Mouse (Mus musculus): ENCODE measurements at regions not wholly inside any gene's neighbourhood (a gene's known extent, or its start where the extent isn't known, plus 50 kb on each side); places are given as distances from the start of the nearest gene placed in this dataset.

- Histone ChIP-seq H3K27me3 (ENCODE audit: control insufficient read depth, insufficient read depth, low read length) (no peaks in the 10 kb centered on the region), H3K27ac (ENCODE audit: low read depth, low read length) (no peak overlapping the region), H3K4me2 (no peak overlapping the region), H3K36me3 (ENCODE audit: control insufficient read depth, insufficient read depth, low read length) (no peaks in the 10 kb centered on the region), H3K4me1 (ENCODE audit: control insufficient read depth, insufficient read depth, low read length) (no peaks in the 10 kb centered on the region), H3K4me3 (ENCODE audit: low read depth, low read length) (no peak overlapping the region), H3K9ac (ENCODE audit: low read length) (no peak overlapping the region), H3K9me3 (ENCODE audit: control insufficient read depth, low read length) (no peaks in the 10 kb centered on the region)
- ATAC-seq (ENCODE audit: low FRiP score) (no peak), DNase-seq (ENCODE audit: low spot score, missing footprints) (no peak)
- WGBS: 85% methylated on average over 2 of the region's 2 CpGs
Measured at GRCm38 (mm10) chr1:92343768-92344167, 129.9 kb downstream of the Ndufa10 start.

DNA sequence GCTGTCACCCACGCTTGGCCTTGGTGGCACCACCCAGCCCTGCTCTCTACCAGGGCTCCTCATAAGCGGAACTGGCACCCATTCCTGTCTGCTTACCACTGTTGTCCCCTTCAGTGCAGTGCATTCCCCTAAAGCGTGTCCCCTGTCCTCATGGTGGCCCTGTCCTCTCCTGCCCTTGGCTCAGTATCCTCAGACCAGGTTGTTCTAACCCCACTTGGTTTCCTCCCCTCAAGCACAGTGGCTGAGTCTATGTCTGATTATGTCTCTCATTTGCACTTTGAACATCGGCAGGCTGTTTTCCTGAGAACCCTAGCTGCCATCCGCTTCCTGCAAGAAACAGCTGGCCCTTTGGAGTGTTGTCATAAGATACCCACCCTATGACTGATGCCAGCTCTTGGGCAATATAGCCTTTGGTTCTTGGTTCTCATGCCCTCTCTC is 130.5 kb downstream of the Ndufa10 start:
- no peak overlapping the region for H3K4me3 ChIP-seq (ENCODE audit: low read depth, low read length)
- H3K9me3 ChIP-seq (ENCODE audit: control insufficient read depth, low read length): no peaks in the 10 kb centered on the region
- ATAC-seq (ENCODE audit: low FRiP score) (no peak), DNase-seq (ENCODE audit: low spot score, missing footprints) (no peak)
- H3K36me3 ChIP-seq (ENCODE audit: control insufficient read depth, insufficient read depth, low read length): no peaks in the 10 kb centered on the region
- no peak overlapping the region for H3K4me2 ChIP-seq
- H3K27me3 ChIP-seq (ENCODE audit: control insufficient read depth, insufficient read depth, low read length): no peaks in the 10 kb centered on the region
- no peaks in the 10 kb centered on the region for H3K4me1 ChIP-seq (ENCODE audit: control insufficient read depth, insufficient read depth, low read length)
- H3K9ac ChIP-seq (ENCODE audit: low read length): no peak overlapping the region
- no peak overlapping the region for H3K27ac ChIP-seq (ENCODE audit: low read depth, low read length)
- 92% methylated on average over 5 of the region's 5 CpGs for WGBS

DNA sequence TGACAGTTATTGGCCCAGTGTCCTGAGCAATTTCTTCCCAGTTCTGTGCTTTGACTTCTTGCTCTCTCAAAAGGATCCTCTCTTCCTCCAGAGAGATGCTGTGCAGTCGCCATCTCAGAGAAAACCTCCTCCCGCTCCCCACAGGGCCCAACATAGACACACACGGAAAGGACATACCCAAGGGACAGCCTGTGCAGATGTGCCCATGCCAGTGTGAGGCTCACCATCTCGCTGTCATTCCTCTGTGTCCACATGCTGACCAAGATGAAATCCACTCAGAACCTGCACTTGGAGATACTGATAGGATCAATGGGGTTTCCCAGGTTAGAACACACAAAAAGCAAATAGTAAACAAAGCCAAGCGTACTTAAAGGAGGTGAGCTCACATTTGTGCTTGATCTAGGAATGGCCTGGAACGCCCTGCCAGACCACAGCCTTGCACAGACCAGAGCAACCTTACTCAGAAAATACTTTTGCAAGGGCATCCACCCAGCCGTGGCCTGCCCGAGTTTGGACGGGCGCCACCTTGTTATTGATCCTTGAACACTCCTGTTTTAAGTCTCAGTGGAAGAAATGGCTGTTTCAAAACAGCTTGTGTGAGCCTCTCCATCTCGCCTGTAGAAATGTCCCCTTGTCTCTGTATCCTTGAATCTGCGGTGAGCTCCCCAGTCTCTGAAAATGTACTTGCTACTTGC is 131.7 kb downstream of the Ndufa10 start:
- no peak for ATAC-seq (ENCODE audit: low FRiP score)
- 87% methylated on average over 12 of the region's 12 CpGs for WGBS
- no peak for DNase-seq (ENCODE audit: low spot score, missing footprints)

DNA sequence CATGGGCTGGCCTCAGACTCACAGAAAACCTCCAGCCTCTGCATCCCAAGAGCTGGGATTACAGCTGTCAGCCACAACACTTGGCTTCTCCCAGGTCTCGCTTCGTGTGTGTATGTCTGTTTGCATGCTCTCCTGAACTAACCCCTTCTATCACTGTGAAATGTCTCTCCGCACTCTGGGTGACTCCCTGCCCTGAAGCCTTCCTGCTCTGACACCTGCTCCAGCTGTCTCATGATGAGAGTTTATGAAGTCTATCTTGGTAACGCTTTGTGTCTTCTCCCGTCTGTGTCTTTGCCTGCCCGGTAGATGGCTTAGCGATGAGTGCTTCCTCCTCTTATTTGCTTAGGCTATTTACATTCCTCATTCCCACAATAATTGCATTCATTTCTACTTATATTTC is 133.0 kb downstream of the Ndufa10 start:
- no peaks in the 10 kb centered on the region for H3K36me3 ChIP-seq (ENCODE audit: control insufficient read depth, insufficient read depth, low read length)
- H3K27me3 ChIP-seq (ENCODE audit: control insufficient read depth, insufficient read depth, low read length): no peaks in the 10 kb centered on the region
- H3K4me2 ChIP-seq: no peak overlapping the region
- 91% methylated on average over 7 of the region's 7 CpGs for WGBS
- no peak overlapping the region for H3K27ac ChIP-seq (ENCODE audit: low read depth, low read length)
- no peak for DNase-seq (ENCODE audit: low spot score, missing footprints)
- ATAC-seq (ENCODE audit: low FRiP score): no peak
- no peaks in the 10 kb centered on the region for H3K9me3 ChIP-seq (ENCODE audit: control insufficient read depth, low read length)
- H3K4me1 ChIP-seq (ENCODE audit: control insufficient read depth, insufficient read depth, low read length): no peaks in the 10 kb centered on the region
- H3K9ac ChIP-seq (ENCODE audit: low read length): no peak overlapping the region
- H3K4me3 ChIP-seq (ENCODE audit: low read depth, low read length): no peak overlapping the region

More for the DNA sequence above, 131.7 kb downstream of the Ndufa10 start:
- no peak overlapping the region for H3K27ac ChIP-seq (ENCODE audit: low read depth, low read length)
- no peak overlapping the region for H3K9ac ChIP-seq (ENCODE audit: low read length)
- H3K36me3 ChIP-seq (ENCODE audit: control insufficient read depth, insufficient read depth, low read length): no peaks in the 10 kb centered on the region
- H3K4me2 ChIP-seq: no peak overlapping the region
- H3K4me1 ChIP-seq (ENCODE audit: control insufficient read depth, insufficient read depth, low read length): no peaks in the 10 kb centered on the region
- no peaks in the 10 kb centered on the region for H3K27me3 ChIP-seq (ENCODE audit: control insufficient read depth, insufficient read depth, low read length)
- H3K4me3 ChIP-seq (ENCODE audit: low read depth, low read length): no peak overlapping the region
- H3K9me3 ChIP-seq (ENCODE audit: control insufficient read depth, low read length): no peaks in the 10 kb centered on the region

DNA sequence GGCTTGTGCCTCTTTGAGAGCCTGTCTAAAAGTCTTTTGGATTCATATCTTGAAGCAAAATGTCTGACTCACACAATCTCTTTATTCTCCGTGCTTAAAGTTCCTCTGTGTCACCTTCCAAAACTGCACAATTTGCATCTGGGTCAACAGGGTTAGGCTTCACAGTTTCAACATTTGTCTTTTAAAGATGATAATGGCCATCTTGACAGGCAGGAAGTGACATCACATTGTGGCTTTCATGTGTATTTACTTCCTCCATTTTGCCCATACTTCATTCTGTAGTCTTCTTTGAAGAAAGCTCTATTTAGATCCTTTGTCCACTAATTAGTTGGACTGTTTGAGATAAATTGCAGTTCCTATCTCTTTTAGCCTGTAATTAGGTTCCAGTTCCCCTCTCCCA is 135.1 kb downstream of the Ndufa10 start:
- Histone ChIP-seq H3K9ac (ENCODE audit: low read length) (no peak overlapping the region), H3K27me3 (ENCODE audit: control insufficient read depth, insufficient read depth, low read length) (no peaks in the 10 kb centered on the region), H3K36me3 (ENCODE audit: control insufficient read depth, insufficient read depth, low read length) (no peaks in the 10 kb centered on the region), H3K4me3 (ENCODE audit: low read depth, low read length) (no peak overlapping the region), H3K27ac (ENCODE audit: low read depth, low read length) (no peak overlapping the region), H3K4me2 (no peak overlapping the region), H3K4me1 (ENCODE audit: control insufficient read depth, insufficient read depth, low read length) (no peaks in the 10 kb centered on the region), H3K9me3 (ENCODE audit: control insufficient read depth, low read length) (no peaks in the 10 kb centered on the region)
- WGBS: 84% methylated on average over 1 of the region's 1 CpGs
- no peak for DNase-seq (ENCODE audit: low spot score, missing footprints)
- ATAC-seq (ENCODE audit: low FRiP score): no peak

DNA sequence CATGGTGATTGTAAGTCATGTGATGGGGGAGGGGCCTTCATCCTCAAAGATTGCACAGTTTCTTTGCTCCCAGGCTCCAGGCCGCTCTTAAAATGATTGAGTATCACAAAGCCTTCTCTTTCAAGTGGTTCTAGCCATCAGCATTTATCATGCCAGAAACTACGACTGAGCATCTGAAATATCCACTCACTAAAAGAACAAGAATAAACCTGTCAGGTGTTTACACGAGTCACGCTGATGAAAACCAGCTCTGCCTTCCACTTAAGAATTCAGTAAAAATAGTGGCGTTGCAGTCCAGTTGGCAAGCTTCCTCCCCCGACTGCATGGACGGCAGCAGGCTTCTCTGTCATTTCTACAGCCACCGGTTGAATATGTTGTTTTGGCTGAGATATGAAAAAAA is 136.2 kb downstream of the Ndufa10 start:
- no peaks in the 10 kb centered on the region for H3K36me3 ChIP-seq (ENCODE audit: control insufficient read depth, insufficient read depth, low read length)
- H3K4me1 ChIP-seq (ENCODE audit: control insufficient read depth, insufficient read depth, low read length): no peaks in the 10 kb centered on the region
- DNase-seq (ENCODE audit: low spot score, missing footprints): no peak
- 89% methylated on average over 8 of the region's 8 CpGs for WGBS
- no peaks in the 10 kb centered on the region for H3K27me3 ChIP-seq (ENCODE audit: control insufficient read depth, insufficient read depth, low read length)
- ATAC-seq (ENCODE audit: low FRiP score): no peak
- no peak overlapping the region for H3K27ac ChIP-seq (ENCODE audit: low read depth, low read length)
- no peak overlapping the region for H3K9ac ChIP-seq (ENCODE audit: low read length)
- H3K4me2 ChIP-seq: no peak overlapping the region
- no peaks in the 10 kb centered on the region for H3K9me3 ChIP-seq (ENCODE audit: control insufficient read depth, low read length)
- no peak overlapping the region for H3K4me3 ChIP-seq (ENCODE audit: low read depth, low read length)

DNA sequence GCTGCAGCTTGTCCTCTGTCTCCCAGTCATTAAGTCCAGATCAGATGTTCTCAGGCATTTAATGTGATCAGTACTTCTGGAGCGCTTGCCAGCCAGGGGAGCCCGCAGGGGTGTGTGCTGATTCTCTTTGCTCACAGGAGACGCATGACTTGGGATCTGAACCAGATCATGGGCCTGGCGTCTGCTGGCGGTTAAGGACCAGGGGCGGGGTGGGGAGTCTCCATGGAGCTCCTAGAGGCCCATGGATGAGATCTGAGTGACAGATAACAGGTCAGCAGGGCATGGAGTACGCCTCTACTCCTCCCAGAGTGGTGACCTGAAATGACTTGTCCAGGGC is 136.7 kb upstream of the Hdac4 start:
- H3K27me3 ChIP-seq (ENCODE audit: control insufficient read depth, insufficient read depth, low read length): no peaks in the 10 kb centered on the region
- 80% methylated on average over 7 of the region's 7 CpGs for WGBS
- no peaks in the 10 kb centered on the region for H3K9me3 ChIP-seq (ENCODE audit: control insufficient read depth, low read length)
- no peak overlapping the region for H3K4me2 ChIP-seq
- H3K36me3 ChIP-seq (ENCODE audit: control insufficient read depth, insufficient read depth, low read length): no peaks in the 10 kb centered on the region
- ATAC-seq (ENCODE audit: low FRiP score) (no peak), DNase-seq (ENCODE audit: low spot score, missing footprints) (no peak)
- H3K4me1 ChIP-seq (ENCODE audit: control insufficient read depth, insufficient read depth, low read length): no peaks in the 10 kb centered on the region
- H3K9ac ChIP-seq (ENCODE audit: low read length): no peak overlapping the region
- H3K27ac ChIP-seq (ENCODE audit: low read depth, low read length): no peak overlapping the region
- no peak overlapping the region for H3K4me3 ChIP-seq (ENCODE audit: low read depth, low read length)

GRCm38 (mm10) chr1:92331559-92332247 is 136.2 kb upstream of the Hdac4 start:
- H3K9ac ChIP-seq (ENCODE audit: low read length): no peak overlapping the region
- DNase-seq (ENCODE audit: low spot score, missing footprints) (no peak), ATAC-seq (ENCODE audit: low FRiP score) (no peak)
- no peaks in the 10 kb centered on the region for H3K36me3 ChIP-seq (ENCODE audit: control insufficient read depth, insufficient read depth, low read length)
- H3K9me3 ChIP-seq (ENCODE audit: control insufficient read depth, low read length): no peaks in the 10 kb centered on the region
- H3K27ac ChIP-seq (ENCODE audit: low read depth, low read length): no peak overlapping the region
- H3K4me1 ChIP-seq (ENCODE audit: control insufficient read depth, insufficient read depth, low read length): no peaks in the 10 kb centered on the region
- no peak overlapping the region for H3K4me3 ChIP-seq (ENCODE audit: low read depth, low read length)
- H3K4me2 ChIP-seq: no peak overlapping the region
- H3K27me3 ChIP-seq (ENCODE audit: control insufficient read depth, insufficient read depth, low read length): no peaks in the 10 kb centered on the region
- WGBS: 86% methylated on average over 5 of the region's 5 CpGs

DNA sequence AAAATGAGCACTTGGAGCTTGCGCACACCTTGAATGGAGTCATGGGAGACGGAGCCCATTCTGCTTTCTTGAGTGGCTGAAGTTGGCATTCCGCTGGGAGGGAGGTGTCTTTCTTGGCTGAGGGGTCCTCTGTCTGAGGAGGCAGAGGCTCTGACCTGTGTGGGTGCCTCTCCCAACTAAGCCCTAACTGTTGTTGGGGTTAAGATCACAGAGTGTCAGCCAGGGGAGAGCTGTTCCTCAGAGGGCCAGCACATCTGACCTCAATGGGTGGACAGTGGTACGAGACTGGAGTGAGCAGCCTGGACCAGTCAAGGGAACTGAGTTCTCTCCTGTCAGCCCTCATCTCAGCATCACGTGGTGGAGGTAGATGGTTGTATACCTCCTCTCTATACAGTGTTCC is 134.7 kb upstream of the Hdac4 start:
- no peak overlapping the region for H3K27ac ChIP-seq (ENCODE audit: low read depth, low read length)
- no peak overlapping the region for H3K4me3 ChIP-seq (ENCODE audit: low read depth, low read length)
- WGBS: 86% methylated on average over 5 of the region's 5 CpGs
- H3K27me3 ChIP-seq (ENCODE audit: control insufficient read depth, insufficient read depth, low read length): no peaks in the 10 kb centered on the region
- H3K4me2 ChIP-seq: no peak overlapping the region
- ATAC-seq (ENCODE audit: low FRiP score) (no peak), DNase-seq (ENCODE audit: low spot score, missing footprints) (no peak)
- no peaks in the 10 kb centered on the region for H3K4me1 ChIP-seq (ENCODE audit: control insufficient read depth, insufficient read depth, low read length)
- H3K36me3 ChIP-seq (ENCODE audit: control insufficient read depth, insufficient read depth, low read length): no peaks in the 10 kb centered on the region
- H3K9ac ChIP-seq (ENCODE audit: low read length): no peak overlapping the region
- H3K9me3 ChIP-seq (ENCODE audit: control insufficient read depth, low read length): no peaks in the 10 kb centered on the region

Data from midbrain, embryonic 11.5 days (tissue).